Mouse (Mus musculus) intestine, postnatal 0 days (tissue): ENCODE results near the gene Glul. TPM values are rescaled to one million over a fixed set of nuclear protein-coding genes. Genes with fewer than 3 reads are reported as not detected.

ENCODE experiments used
- ATAC-seq: fragments of 200-750 bp; cut with Nextera tagmentation; 2 replicates; pipeline ENCODE4 v1.8.0; 2017; ENCODE audit warnings: mild to moderate bottlenecking, moderate TSS enrichment, moderate library complexity
- H3K27ac ChIP-seq: fragments of 300-500 bp; sonication (generic); 2 replicates; pipeline ENCODE4 v1.5.1; 2014; ENCODE audit warnings: mild to moderate bottlenecking, low read depth, low read length, moderate library complexity
- H3K27me3 ChIP-seq: fragments of 300-500 bp; sonication (generic); replicated peaks from 2 replicates; pipeline ENCODE4 v1.6.1; 2014; ENCODE audit warnings: low read length, mixed read lengths; ENCODE audit not compliant: control insufficient read depth, insufficient read depth
- H3K36me3 ChIP-seq: fragments of 300-500 bp; sonication (generic); 2 replicates; pipeline ENCODE4 v1.6.1; 2014; ENCODE audit warnings: mild to moderate bottlenecking, moderate library complexity; ENCODE audit not compliant: control insufficient read depth, insufficient read depth
- H3K4me1 ChIP-seq: fragments of 300-500 bp; sonication (generic); replicated peaks from 2 replicates; pipeline ENCODE4 v1.6.1; 2014; ENCODE audit warnings: antibody characterized with exemption, low read length, mixed read lengths; ENCODE audit not compliant: control insufficient read depth, insufficient read depth
- H3K4me2 ChIP-seq: fragments of 300-500 bp; sonication (generic); replicated peaks from 2 replicates; pipeline ENCODE4 v1.6.1; 2014; ENCODE audit warnings: low read depth, mild to moderate bottlenecking, moderate library complexity
- H3K4me3 ChIP-seq: fragments of 300-500 bp; sonication (generic); 2 replicates; pipeline ENCODE4 v1.5.1; 2014; ENCODE audit warnings: low read depth, low read length
- H3K9ac ChIP-seq: fragments of 300-500 bp; sonication (generic); 2 replicates; pipeline ENCODE4 v1.6.1; 2014; ENCODE audit warnings: mild to moderate bottlenecking, low read depth, low read length
- H3K9me3 ChIP-seq: fragments of 300-500 bp; sonication (generic); 2 replicates; pipeline ENCODE4 v1.6.1; 2016; ENCODE audit warnings: mixed run types; ENCODE audit not compliant: control insufficient read depth
- CTCF ChIP-seq: sonication (generic); IDR thresholded peaks from 2 replicates; pipeline ENCODE4 v1.5.1; 2016; ENCODE audit warnings: low read depth, mild to moderate bottlenecking, control low read depth, antibody characterized with exemption, moderate library complexity
- WGBS: fragments of 180-500 bp; shearing (Covaris S2); extraction: QIAGEN DNeasy Blood & Tissue Kit; methylation state at CpG from one replicate; pipeline ENCODE4 v1.1.7; 2014; 5-methylcytosine and 5-hydroxymethylcytosine counted together
- polyA plus RNA-seq: library from polyadenylated mRNA; unstranded; fragments of >200 nt; fragmentation: Nextera tagmentation; extraction: Ambion mirVana; gene quantifications from 2 replicates; pipeline ENCODE4 v1.2.1, GENCODE M21; 2015

Gene Glul
- polyA plus RNA-seq, 1 experiment from 2014 or later: 92.9 TPM

DNA sequence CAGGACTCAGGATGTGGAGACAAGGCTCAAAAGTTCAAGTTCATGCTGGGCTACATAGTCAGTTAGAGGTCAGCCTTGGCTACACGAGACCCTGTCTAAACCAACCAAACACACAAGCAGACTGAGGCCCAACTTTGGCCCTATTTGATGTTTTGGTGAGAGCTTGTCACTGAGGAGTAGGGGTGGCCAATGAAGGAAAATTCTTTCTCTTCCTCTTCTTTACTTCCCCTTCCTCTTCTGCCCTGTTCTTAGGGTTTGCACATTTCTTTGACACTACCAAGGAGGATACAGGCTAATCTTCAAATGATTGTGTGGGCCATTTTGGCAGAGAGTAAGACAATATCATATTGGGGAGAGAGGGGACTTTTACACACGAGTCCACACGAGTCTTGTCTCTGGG lies 14.1 kb downstream of the Glul start:
- H3K27me3 ChIP-seq: no peaks in the 10 kb centered on the region
- H3K27ac ChIP-seq: no peak overlapping the region
- H3K4me1 ChIP-seq: no peaks in the 10 kb centered on the region
- no peak overlapping the region for H3K9ac ChIP-seq
- no peak overlapping the region for H3K4me2 ChIP-seq
- no peak overlapping the region for H3K4me3 ChIP-seq
- WGBS: 77% methylated on average over 3 of the region's 3 CpGs
- no peak for ATAC-seq
- TF ChIP-seq CTCF: no peak
- H3K36me3 ChIP-seq: peaks cover 10% of the 10 kb centered on the region; the same call in 1 of the 2 replicates
- H3K9me3 ChIP-seq: no peaks in the 10 kb centered on the region

GRCm38 (mm10) chr1:153918521-153919206 lies 18.9 kb downstream of the Glul start:
- no peak overlapping the region for H3K4me3 ChIP-seq
- H3K36me3 ChIP-seq: no peaks in the 10 kb centered on the region
- no peak overlapping the region for H3K9ac ChIP-seq
- ATAC-seq: no peak
- H3K4me2 ChIP-seq: no peak overlapping the region
- no peak for TF ChIP-seq CTCF
- WGBS: 85% methylated on average over 3 of the region's 3 CpGs
- H3K4me1 ChIP-seq: no peaks in the 10 kb centered on the region
- H3K27ac ChIP-seq: no peak overlapping the region
- no peaks in the 10 kb centered on the region for H3K27me3 ChIP-seq
- no peaks in the 10 kb centered on the region for H3K9me3 ChIP-seq

- H3K4me2 ChIP-seq: no peak overlapping the region
- TF ChIP-seq CTCF: no peak
- no peaks in the 10 kb centered on the region for H3K4me1 ChIP-seq
- ATAC-seq: no peak
- WGBS: 94% methylated on average over 3 of the region's 3 CpGs
- H3K9me3 ChIP-seq: no peaks in the 10 kb centered on the region
- no peaks in the 10 kb centered on the region for H3K27me3 ChIP-seq
- no peak overlapping the region for H3K9ac ChIP-seq
- no peak overlapping the region for H3K27ac ChIP-seq
- no peak overlapping the region for H3K4me3 ChIP-seq
- H3K36me3 ChIP-seq: no peaks in the 10 kb centered on the region
These were observed 21.9 kb downstream of the Glul start for GRCm38 (mm10) chr1:153921642-153922041.

DNA sequence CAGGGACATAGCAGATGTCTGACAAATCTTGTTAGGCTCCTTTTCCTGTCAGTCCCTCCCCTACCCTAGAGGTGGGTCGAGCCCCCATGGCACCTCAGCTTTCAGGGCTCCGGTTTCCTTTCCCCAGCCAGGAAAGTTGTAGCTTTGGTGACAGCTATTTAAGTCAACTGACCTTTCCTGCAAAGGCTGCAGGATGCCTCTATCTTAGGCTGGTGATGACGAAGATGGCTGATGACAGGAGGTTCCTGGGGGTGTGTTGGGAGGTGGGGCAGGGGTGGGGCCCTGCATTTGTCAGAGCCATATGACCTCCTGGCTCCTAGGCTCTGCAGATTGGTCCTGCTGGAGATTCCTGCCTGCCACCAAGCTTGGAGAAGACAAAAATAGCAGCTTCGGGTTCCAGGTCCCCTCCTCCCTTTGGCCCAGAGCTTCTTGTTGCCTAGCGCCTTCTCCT lies 22.9 kb downstream of the Glul start:
- H3K36me3 ChIP-seq: no peaks in the 10 kb centered on the region
- no peak overlapping the region for H3K4me2 ChIP-seq
- H3K9ac ChIP-seq: no peak overlapping the region
- H3K4me1 ChIP-seq: no peaks in the 10 kb centered on the region
- 41% methylated on average over 5 of the region's 5 CpGs for WGBS
- no peak for ATAC-seq
- no peaks in the 10 kb centered on the region for H3K27me3 ChIP-seq
- no peak overlapping the region for H3K4me3 ChIP-seq
- H3K9me3 ChIP-seq: no peaks in the 10 kb centered on the region
- no peak for TF ChIP-seq CTCF
- H3K27ac ChIP-seq: no peak overlapping the region

DNA sequence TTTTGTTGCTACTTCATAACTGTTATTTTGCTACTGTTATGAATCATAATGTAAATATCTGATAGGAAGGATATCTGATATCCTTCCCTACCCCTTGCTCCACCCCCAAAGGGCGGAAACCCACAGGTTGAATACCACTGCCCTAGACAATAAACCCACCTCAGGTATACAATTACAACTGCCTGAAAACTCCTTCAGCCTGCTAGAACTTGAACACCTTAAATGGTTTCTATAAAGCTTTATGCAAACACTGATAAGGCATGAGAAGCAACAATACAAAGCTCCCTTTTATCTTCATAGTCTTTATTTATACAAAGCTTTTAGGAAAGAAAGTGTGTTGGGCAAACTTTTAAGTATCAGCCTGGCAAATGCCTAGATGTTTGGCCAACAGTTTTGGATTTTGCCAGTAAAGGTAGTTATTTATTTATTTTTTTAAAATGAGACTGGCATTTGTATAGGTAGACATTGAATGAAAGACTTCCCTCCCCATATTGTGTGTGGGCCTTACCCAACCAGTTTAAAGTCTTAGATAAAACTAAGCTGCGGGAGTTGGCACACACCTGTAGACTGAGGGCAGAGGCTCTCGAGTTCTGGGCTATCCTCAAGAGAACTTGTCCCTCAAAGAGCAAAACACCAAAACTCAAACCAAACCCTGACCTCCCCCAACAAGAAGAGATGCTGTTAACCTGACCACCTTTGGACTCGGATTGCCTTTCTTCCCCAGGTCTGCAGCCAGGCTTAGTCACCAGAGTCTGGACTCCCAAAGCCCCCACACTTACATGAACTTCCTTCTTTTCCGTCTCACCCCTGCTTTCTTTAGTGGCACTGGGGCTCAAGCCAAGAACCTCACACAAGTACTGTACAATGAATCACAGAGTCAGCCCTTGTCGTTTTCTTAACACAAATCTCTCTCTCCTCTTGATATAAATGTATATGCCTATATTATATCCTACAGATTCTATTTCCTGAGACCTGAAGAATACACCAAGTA lies 24.9 kb downstream of the Glul start:
- ATAC-seq: no peak
- TF ChIP-seq CTCF: no peak
- 52% methylated on average over 6 of the region's 6 CpGs for WGBS
- Histone ChIP-seq H3K4me2 (no peak overlapping the region), H3K27me3 (no peaks in the 10 kb centered on the region), H3K27ac (no peak overlapping the region), H3K9ac (no peak overlapping the region), H3K9me3 (no peaks in the 10 kb centered on the region), H3K4me3 (no peak overlapping the region), H3K4me1 (no peaks in the 10 kb centered on the region), H3K36me3 (no peaks in the 10 kb centered on the region)

DNA sequence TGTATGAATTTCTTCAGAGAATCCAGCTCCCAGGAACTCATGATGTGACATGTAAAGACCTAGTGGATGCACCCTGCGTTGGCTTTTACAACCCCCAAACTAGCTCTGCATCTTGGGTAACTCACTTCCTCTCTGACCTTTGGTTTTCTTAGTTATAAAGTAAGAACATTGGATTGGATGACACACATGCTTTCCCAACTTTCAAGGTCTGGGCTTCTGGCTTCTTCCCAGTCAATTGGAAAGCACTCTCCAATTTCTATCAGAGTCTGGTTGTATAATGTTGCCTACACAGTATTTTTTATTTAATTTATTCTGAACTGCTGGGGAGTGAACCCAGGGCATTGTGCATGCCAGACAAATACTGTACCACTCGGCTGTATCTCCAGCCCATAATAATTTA lies 30.7 kb downstream of the Glul start:
- no peak overlapping the region for H3K27ac ChIP-seq

More for the DNA sequence above, 30.7 kb downstream of the Glul start:
- no peak for TF ChIP-seq CTCF
- peak; percentile 36; the same call in 1 of the 2 replicates for ATAC-seq
- Histone ChIP-seq H3K27me3 (no peaks in the 10 kb centered on the region), H3K4me2 (no peak overlapping the region), H3K4me1 (no peaks in the 10 kb centered on the region), H3K4me3 (no peak overlapping the region), H3K9me3 (no peaks in the 10 kb centered on the region), H3K9ac (no peak overlapping the region), H3K36me3 (no peaks in the 10 kb centered on the region)
- WGBS: 71% methylated on average over 2 of the region's 2 CpGs
